Mouse (Mus musculus) embryonic facial prominence, embryonic 12.5 days (tissue): ENCODE data around the gene Ddx60. TPM values are rescaled to one million over a fixed set of nuclear protein-coding genes. Genes with fewer than 3 reads are reported as not detected.

Source experiments
- ATAC-seq: fragments of 200-750 bp; cut with Nextera tagmentation; 2 replicates; pipeline ENCODE4 v1.8.0; 2017; ENCODE audit not compliant: insufficient number of reproducible peaks, insufficient read depth, low FRiP score, low TSS enrichment
- H3K27ac ChIP-seq: fragments of 300-500 bp; sonication (generic); 2 replicates; pipeline ENCODE4 v1.5.1; 2016; ENCODE audit warnings: mild to moderate bottlenecking
- H3K27me3 ChIP-seq: fragments of 300-500 bp; sonication (generic); 2 replicates; pipeline ENCODE4 v1.6.1; 2016; ENCODE audit warnings: mild to moderate bottlenecking, moderate library complexity
- H3K36me3 ChIP-seq: fragments of 300-500 bp; sonication (generic); 2 replicates; pipeline ENCODE4 v1.6.1; 2016; ENCODE audit warnings: mild to moderate bottlenecking
- H3K4me1 ChIP-seq: fragments of 300-500 bp; sonication (generic); 2 replicates; pipeline ENCODE4 v1.6.1; 2016
- H3K4me2 ChIP-seq: fragments of 300-500 bp; sonication (generic); replicated peaks from 2 replicates; pipeline ENCODE4 v1.6.1; 2016; ENCODE audit warnings: mild to moderate bottlenecking, moderate library complexity
- H3K4me3 ChIP-seq: fragments of 300-500 bp; sonication (generic); 2 replicates; pipeline ENCODE4 v1.5.1; 2016; ENCODE audit warnings: mild to moderate bottlenecking
- H3K9ac ChIP-seq: fragments of 300-500 bp; sonication (generic); 2 replicates; pipeline ENCODE4 v1.6.1; 2016; ENCODE audit warnings: mild to moderate bottlenecking, moderate library complexity
- H3K9me3 ChIP-seq: fragments of 300-500 bp; sonication (generic); 2 replicates; pipeline ENCODE4 v1.6.1; 2016; ENCODE audit warnings: mild to moderate bottlenecking, moderate library complexity
- WGBS: fragments of 180-500 bp; shearing (Covaris S2); methylation state at CpG from one replicate; pipeline ENCODE4 v1.1.7; 2016; 5-methylcytosine and 5-hydroxymethylcytosine counted together
- polyA plus RNA-seq: library from polyadenylated mRNA; unstranded; fragments of >200 nt; fragmentation: Nextera tagmentation; extraction: Ambion mirVana; gene quantifications from 2 replicates; pipeline ENCODE4 v1.2.1, GENCODE M21; 2016

Gene Ddx60
- polyA plus RNA-seq, 1 experiment from 2014 or later, result 0.31 TPM

DNA sequence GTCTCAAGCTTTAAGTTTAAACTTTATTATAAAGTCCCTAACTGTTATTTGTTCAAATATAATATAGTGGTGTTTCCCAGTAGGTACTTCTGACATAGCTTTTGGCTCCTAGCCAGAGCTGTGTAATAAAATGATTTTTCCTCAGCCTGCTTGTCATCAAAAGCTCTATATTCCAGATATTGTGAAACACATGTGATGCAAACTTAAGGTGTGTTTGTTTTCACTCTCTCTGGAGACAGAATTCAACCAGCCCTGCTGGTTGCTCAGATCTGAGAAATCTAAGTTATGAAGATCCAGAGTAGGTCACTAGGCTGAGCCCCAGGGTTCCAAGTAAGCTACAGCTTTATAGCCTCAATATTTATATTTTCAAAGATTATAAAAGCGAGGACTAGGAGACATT lies 64.9 kb downstream of the Ddx60 start:
- no peak overlapping the region for H3K9ac ChIP-seq
- 73% methylated on average over 1 of the region's 1 CpGs for WGBS
- H3K4me3 ChIP-seq, result no peak overlapping the region
- H3K27me3 ChIP-seq, result no peaks in the 10 kb centered on the region
- H3K4me1 ChIP-seq, result no peaks in the 10 kb centered on the region
- ATAC-seq, result no peak
- no peak overlapping the region for H3K27ac ChIP-seq
- H3K36me3 ChIP-seq, result no peaks in the 10 kb centered on the region
- no peak overlapping the region for H3K4me2 ChIP-seq
- no peaks in the 10 kb centered on the region for H3K9me3 ChIP-seq

DNA sequence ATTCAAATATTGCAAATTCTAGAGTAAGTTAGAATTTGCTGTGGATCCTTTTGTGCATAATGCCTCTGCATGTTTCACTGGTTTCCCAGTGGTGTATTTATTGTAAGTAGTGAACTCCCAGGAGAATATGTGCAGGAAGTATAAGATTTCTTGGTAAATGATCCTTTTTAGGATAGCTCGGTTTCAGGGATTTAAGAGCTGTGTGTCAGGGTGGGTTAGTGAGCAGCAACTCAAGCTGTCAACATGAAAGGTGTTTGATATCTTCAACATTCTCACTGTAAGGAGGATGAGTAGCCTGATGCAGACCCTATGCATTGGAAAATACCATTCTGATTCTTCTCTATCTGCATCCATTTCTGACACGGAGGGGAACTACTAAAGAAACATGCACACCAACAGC lies 69.2 kb downstream of the Ddx60 start:
- ATAC-seq, result no peak
- no peaks in the 10 kb centered on the region for H3K4me1 ChIP-seq
- H3K27ac ChIP-seq, result no peak overlapping the region
- no peak overlapping the region for H3K4me2 ChIP-seq
- 49% methylated on average over 2 of the region's 2 CpGs for WGBS
- no peak overlapping the region for H3K4me3 ChIP-seq
- H3K9ac ChIP-seq, result no peak overlapping the region
- H3K27me3 ChIP-seq, result no peaks in the 10 kb centered on the region
- H3K9me3 ChIP-seq, result no peaks in the 10 kb centered on the region
- no peaks in the 10 kb centered on the region for H3K36me3 ChIP-seq

DNA sequence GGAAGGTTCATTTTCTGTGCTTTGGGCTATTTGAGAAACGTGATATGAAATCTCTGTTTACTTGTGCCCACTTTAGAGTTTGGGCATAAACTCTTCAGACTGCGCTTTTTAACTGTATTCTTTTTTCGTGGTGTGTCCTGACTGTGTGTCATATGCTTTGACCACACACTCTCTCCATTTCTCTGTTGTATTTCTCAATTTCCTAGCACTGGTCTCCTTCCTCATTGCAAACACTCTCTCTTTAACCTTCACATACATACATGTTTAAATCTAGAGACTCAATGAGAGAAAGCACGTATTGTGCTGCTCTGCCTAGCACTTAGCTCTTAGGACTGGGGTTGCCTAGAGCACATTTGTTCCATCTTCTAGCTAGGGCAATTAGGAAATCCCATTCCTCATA lies 86.3 kb downstream of the Ddx60 start:
- Histone ChIP-seq H3K4me1 (no peaks in the 10 kb centered on the region), H3K9ac (no peak overlapping the region), H3K4me2 (no peak overlapping the region), H3K4me3 (no peak overlapping the region), H3K27ac (no peak overlapping the region), H3K9me3 (no peaks in the 10 kb centered on the region), H3K36me3 (no peaks in the 10 kb centered on the region), H3K27me3 (no peaks in the 10 kb centered on the region)
- ATAC-seq, result no peak
- WGBS, result 85% methylated on average over 4 of the region's 4 CpGs

DNA sequence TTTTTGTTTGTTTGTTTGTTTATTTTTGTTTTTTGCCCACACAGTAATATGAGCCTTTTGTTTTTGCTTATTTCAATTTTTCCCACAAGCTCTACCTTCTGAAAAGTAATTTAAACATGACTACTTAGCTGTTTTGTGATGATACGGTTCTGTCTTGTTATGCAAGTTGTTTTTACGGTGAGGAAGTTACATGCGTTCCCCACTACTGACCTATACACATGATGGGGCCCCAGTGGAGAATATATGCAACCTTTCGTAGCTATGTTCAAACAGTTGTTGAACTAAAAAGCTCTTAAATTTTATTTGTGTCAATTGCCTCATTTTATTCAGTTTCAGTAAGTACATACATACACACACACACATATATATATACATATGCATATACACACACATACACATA lies 86.7 kb downstream of the Ddx60 start:
- no peak for ATAC-seq
- Histone ChIP-seq H3K9me3 (no peaks in the 10 kb centered on the region), H3K9ac (no peak overlapping the region), H3K36me3 (no peaks in the 10 kb centered on the region), H3K4me2 (no peak overlapping the region), H3K27me3 (no peaks in the 10 kb centered on the region), H3K27ac (no peak overlapping the region), H3K4me1 (no peaks in the 10 kb centered on the region), H3K4me3 (no peak overlapping the region)
- WGBS, result 92% methylated on average over 4 of the region's 4 CpGs

DNA sequence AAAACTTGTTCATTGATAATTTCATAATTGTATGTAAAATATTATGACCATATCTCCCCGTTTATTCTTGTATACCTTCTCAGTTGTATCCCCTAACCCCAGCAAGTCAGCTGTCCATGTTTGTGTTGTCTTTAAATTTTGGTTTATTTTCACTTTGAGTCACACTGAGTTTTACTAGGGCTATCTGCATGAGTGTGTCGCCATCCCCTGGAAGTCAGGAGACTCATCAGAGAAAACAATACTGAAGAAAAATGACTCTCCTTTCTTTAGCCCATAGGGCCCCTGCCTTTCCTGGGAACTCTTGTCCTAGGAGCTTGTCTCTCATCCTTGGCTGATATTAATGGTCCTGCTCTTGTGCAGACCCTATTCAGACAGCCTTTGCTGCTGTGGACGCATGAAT lies 106.5 kb downstream of the Ddx60 start:
- Histone ChIP-seq H3K9ac (no peak overlapping the region), H3K27ac (no peak overlapping the region), H3K4me2 (no peak overlapping the region), H3K4me3 (no peak overlapping the region), H3K27me3 (no peaks in the 10 kb centered on the region), H3K9me3 (no peaks in the 10 kb centered on the region), H3K36me3 (no peaks in the 10 kb centered on the region), H3K4me1 (no peaks in the 10 kb centered on the region)
- ATAC-seq, result no peak
- WGBS, result 72% methylated on average over 3 of the region's 3 CpGs

DNA sequence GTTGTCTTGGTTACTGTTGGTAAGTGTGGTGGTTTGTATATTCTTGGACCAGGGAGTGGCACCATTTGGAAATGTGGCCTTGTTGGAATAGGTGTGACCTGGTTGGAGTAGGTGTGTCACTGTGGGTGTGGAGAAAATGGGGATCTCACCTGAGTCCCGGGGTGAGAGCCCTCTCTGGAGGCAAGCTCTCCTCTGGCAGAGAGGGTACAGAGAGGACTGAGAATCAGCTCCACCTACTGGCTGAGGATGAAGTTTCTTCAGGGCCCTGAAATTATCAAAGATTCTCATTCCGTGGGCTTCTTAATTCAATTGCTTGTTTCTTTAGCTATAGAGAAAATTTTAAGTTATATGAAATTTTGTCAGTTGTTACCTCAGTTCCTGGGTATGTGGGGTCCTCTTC lies 118.9 kb downstream of the Ddx60 start:
- WGBS, result 54% methylated on average over 2 of the region's 2 CpGs
- Histone ChIP-seq H3K36me3 (no peaks in the 10 kb centered on the region), H3K4me3 (no peak overlapping the region), H3K4me2 (no peak overlapping the region), H3K9me3 (no peaks in the 10 kb centered on the region), H3K27ac (no peak overlapping the region), H3K4me1 (no peaks in the 10 kb centered on the region), H3K27me3 (no peaks in the 10 kb centered on the region), H3K9ac (no peak overlapping the region)
- no peak for ATAC-seq

DNA sequence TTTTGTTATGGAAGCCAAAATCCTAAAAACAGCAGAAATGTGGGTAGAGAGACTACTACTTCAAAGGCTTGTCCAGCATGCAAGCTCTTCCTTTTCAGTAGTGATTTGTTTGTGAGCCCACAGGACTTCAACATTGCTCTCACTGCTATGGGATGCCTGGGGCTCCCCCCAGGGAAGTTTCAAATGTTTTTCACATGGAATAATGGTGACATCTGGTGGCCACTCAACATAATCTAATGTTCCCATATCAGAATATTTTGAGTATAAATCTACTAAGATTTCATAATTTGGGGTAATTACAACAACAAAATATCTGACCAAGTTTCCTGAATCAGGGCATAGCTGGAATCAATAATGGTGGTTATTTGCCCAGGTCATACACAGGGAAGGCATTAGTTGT lies 132.5 kb downstream of the Ddx60 start:
- Histone ChIP-seq H3K27ac (no peak overlapping the region), H3K9me3 (no peaks in the 10 kb centered on the region), H3K4me1 (no peaks in the 10 kb centered on the region), H3K9ac (no peak overlapping the region), H3K27me3 (no peaks in the 10 kb centered on the region), H3K4me3 (no peak overlapping the region), H3K4me2 (no peak overlapping the region), H3K36me3 (no peaks in the 10 kb centered on the region)
- ATAC-seq, result no peak

DNA sequence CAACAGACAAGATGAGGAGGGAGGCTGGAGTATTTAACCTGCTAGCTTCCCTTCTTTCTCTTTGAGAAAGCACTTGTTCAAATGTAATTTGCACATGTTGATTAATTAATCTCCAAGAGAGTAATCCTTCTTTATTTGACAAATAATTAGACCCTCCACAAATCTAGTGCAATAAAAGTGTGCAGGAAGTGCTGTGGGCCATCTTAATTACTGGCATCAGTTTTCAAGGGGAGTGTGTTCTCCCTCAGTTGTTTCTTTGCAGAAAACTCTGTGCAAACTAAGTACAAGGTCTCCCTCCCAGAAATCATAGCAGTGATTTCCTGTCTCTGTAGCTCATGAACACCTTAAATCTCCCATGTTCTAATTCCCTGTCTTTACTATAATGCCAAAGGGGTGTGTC lies 140.4 kb downstream of the Ddx60 start:
- H3K9me3 ChIP-seq, result no peaks in the 10 kb centered on the region
- no peak overlapping the region for H3K27ac ChIP-seq
- H3K36me3 ChIP-seq, result no peaks in the 10 kb centered on the region
- H3K9ac ChIP-seq, result no peak overlapping the region
- no peak for ATAC-seq
- no peaks in the 10 kb centered on the region for H3K27me3 ChIP-seq
- H3K4me3 ChIP-seq, result no peak overlapping the region
- no peaks in the 10 kb centered on the region for H3K4me1 ChIP-seq
- no peak overlapping the region for H3K4me2 ChIP-seq

DNA sequence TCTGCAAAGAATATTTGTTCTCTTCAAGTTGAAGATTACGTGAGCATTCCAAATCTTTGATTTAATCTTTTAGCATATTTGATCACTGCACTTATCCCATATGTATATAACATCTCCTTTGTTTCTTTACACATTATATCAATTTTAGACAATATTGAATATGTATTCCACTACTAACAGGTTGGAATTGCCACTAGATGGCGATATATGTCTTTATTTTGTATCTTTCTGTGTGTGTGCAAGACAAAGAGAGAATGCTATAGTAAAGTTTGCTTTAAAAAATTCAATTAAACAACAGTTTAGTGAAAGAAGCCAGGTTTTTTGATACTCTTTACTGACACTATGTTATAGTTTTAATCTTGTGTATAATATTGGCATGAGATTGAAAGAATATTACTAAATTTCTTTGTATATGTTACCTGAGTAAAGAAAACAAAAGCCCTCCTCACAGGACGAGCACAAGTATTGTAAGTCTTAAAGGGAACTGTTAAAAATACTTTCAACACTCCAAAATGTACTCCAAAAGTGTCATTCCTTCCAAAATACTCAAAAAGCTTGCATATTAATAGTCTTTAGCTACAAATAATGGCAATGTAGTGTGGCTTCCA lies 152.4 kb downstream of the Ddx60 start:
- Histone ChIP-seq H3K9ac (no peak overlapping the region), H3K9me3 (no peaks in the 10 kb centered on the region), H3K27me3 (no peaks in the 10 kb centered on the region), H3K4me1 (no peaks in the 10 kb centered on the region), H3K27ac (no peak overlapping the region), H3K4me3 (no peak overlapping the region), H3K4me2 (no peak overlapping the region), H3K36me3 (no peaks in the 10 kb centered on the region)
- ATAC-seq, result no peak
- WGBS, result 46% methylated on average over 3 of the region's 3 CpGs

DNA sequence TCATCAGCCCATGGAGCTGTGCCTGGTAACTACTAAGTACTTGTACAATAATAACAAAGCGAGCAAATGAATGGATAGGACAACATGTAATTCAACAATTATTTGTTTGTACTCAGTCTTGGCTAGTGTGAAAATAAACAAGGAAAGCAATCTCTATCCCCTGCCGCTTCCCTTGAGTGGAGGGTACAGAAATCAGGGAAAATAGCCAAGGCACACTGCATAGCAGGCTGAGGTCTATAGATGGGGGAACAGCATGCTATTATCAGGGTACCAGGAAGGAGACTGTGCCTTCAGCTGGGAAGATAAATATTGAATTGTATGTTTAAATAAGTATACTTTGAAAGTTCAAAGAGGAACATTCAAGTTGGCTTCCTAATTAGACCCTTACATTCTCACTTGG lies 153.9 kb downstream of the Ddx60 start:
- ATAC-seq, result no peak
- 83% methylated on average over 2 of the region's 2 CpGs for WGBS
- Histone ChIP-seq H3K9ac (no peak overlapping the region), H3K36me3 (no peaks in the 10 kb centered on the region), H3K4me3 (no peak overlapping the region), H3K9me3 (no peaks in the 10 kb centered on the region), H3K27me3 (no peaks in the 10 kb centered on the region), H3K4me2 (no peak overlapping the region), H3K27ac (no peak overlapping the region), H3K4me1 (no peaks in the 10 kb centered on the region)

Other genes starting within 250 kb of the Ddx60 start
- 133 and 138 TPM in 2 replicates for gene Palld, start 25.4 kb upstream of the Ddx60 start, polyA plus RNA-seq
- gene Anxa10, start 195.1 kb downstream of the Ddx60 start, polyA plus RNA-seq, result not detected in 2 replicates